ENCODE assay signal across 9 mouse cellular contexts in genomic region chr4:48584421-48585240, GRCm38 (mm10). TPM values are rescaled to one million over a fixed set of nuclear protein-coding genes. Genes with fewer than 3 reads are reported as not detected.
DNase-seq lines count a peak whose midpoint lies in the region; ATAC-seq lines count a peak whose summit lies in the region.
"Had no signal": no experiment of that assay in that cellular context is flagged by ENCODE, and none has a peak within 500 bp of the region (broad histone marks: within the 10 kb centered on the region; RNA-seq: fewer than 3 reads in every experiment).

Gene Tmeff1, plus strand, starts transcription at chr4:48585174.

- peak within 1 kb of the TSS; percentile 88 for H3K9ac ChIP-seq in kidney, embryonic 15.5 days
- H3K9ac ChIP-seq in liver, embryonic 13.5 days, result peak within 1 kb of the TSS; percentile 57
- peak within 1 kb of the TSS; percentile 81 for H3K9ac ChIP-seq in neural tube, embryonic 15.5 days (replicated peaks)

- WGBS in kidney, embryonic 15.5 days, result under 1% methylated on average over 36 of the region's 64 CpGs
- WGBS in liver, embryonic 13.5 days (ENCODE audit: insufficient replicate concordance), result 5% methylated on average over 43 of the region's 64 CpGs
- 1% methylated on average over 37 of the region's 64 CpGs for WGBS in neural tube, embryonic 15.5 days

- H3K9me3 ChIP-seq in kidney, embryonic 15.5 days (replicated peaks), result no peaks in the 10 kb centered on the region
- no peaks in the 10 kb centered on the region for H3K9me3 ChIP-seq in liver, embryonic 13.5 days (replicated peaks)
- H3K9me3 ChIP-seq in neural tube, embryonic 15.5 days (replicated peaks), result no peaks in the 10 kb centered on the region

- ATAC-seq in granulocyte monocyte progenitor cell, adult 5-6 weeks (replicated peaks; ENCODE audit: poor library complexity, severe bottlenecking), result peak; percentile 16
- peak; percentile 79 for ATAC-seq in kidney, embryonic 15.5 days (replicated peaks; ENCODE audit: low FRiP score)
- 0 out of 2 replicates have a peak, but pooled peaks have one; percentile 32 for ATAC-seq in liver, embryonic 13.5 days (ENCODE audit: low read depth)
- ATAC-seq in neural tube, embryonic 15.5 days (ENCODE audit: low FRiP score), result peak; percentile 91

- peak within 1 kb of the TSS; percentile 81 for H3K4me2 ChIP-seq in kidney, embryonic 15.5 days
- H3K4me2 ChIP-seq in liver, embryonic 13.5 days, result peak within 1 kb of the TSS; percentile 77
- peak within 1 kb of the TSS; percentile 87 for H3K4me2 ChIP-seq in neural tube, embryonic 15.5 days

- H3K27ac ChIP-seq in kidney, embryonic 15.5 days, result peak within 1 kb of the TSS; percentile 93
- H3K27ac ChIP-seq in liver, embryonic 13.5 days, result no peak within 1 kb of the TSS
- H3K27ac ChIP-seq in neural tube, embryonic 15.5 days (replicated peaks), result peak within 1 kb of the TSS; percentile 95

- no peaks in the 10 kb centered on the region for H3K27me3 ChIP-seq in kidney, embryonic 15.5 days
- H3K27me3 ChIP-seq in liver, embryonic 13.5 days, result peaks cover 34% of the 10 kb centered on the region
- H3K27me3 ChIP-seq in neural tube, embryonic 15.5 days (replicated peaks), result no peaks in the 10 kb centered on the region

- H3K36me3 ChIP-seq in kidney, embryonic 15.5 days, result peaks cover 4% of the 10 kb centered on the region; the same call in 1 of the 2 replicates
- no peaks in the 10 kb centered on the region for H3K36me3 ChIP-seq in liver, embryonic 13.5 days
- H3K36me3 ChIP-seq in neural tube, embryonic 15.5 days, result no peaks in the 10 kb centered on the region

- peaks cover 16% of the 10 kb centered on the region for H3K4me1 ChIP-seq in kidney, embryonic 15.5 days
- peaks cover 7% of the 10 kb centered on the region; the same call in 1 of the 2 replicates for H3K4me1 ChIP-seq in liver, embryonic 13.5 days (replicated peaks)
- peaks cover 17% of the 10 kb centered on the region for H3K4me1 ChIP-seq in neural tube, embryonic 15.5 days

- intact Hi-C loops in gastrocnemius, postnatal 36 days (cut with DNase I), result loop anchor here (5.0 kb wide), 1 partner anchor 93 kb away; no protein-coding TSS in a partner anchor

- peak within 1 kb of the TSS; percentile 92 for H3K4me3 ChIP-seq in kidney, embryonic 15.5 days (replicated peaks)
- peak within 1 kb of the TSS; percentile 65 for H3K4me3 ChIP-seq in liver, embryonic 13.5 days (replicated peaks)
- H3K4me3 ChIP-seq in neural tube, embryonic 15.5 days (replicated peaks), result peak within 1 kb of the TSS; percentile 61

- DNase-seq in gastrocnemius, postnatal 10 days, result peak; percentile 19
- no peak for DNase-seq in gastrocnemius, postnatal 36 days
- DNase-seq in adrenal gland, postnatal 25 days, result peak; percentile 59
- DNase-seq in liver, embryonic 13.5 days, result no peak
- DNase-seq in spleen, adult 12 weeks (ENCODE audit: low spot score), result no peak

RNA-seq across cellular contexts. Expression of gene Tmeff1, which starts in this region (rescaled TPM):
- total RNA-seq in gastrocnemius, postnatal 10 days (2021), result 1 to 10 TPM; 2.7 to 3.1 TPM
- total RNA-seq in gastrocnemius, postnatal 36 days (2021), result 1 to 10 TPM in 1 of 2 experiments, under 1 TPM in 1; 0.57 to 1.2 TPM
- 11.1 and 16.5 TPM in 2 replicates for total RNA-seq in adrenal gland, postnatal 25 days (2021)
- not detected in 2 replicates for total RNA-seq in granulocyte monocyte progenitor cell, adult 5-6 weeks (2014; fragmentation: Nextera tagmentation)
- total RNA-seq in granulocyte monocyte progenitor cell, adult 5-6 weeks (2017), result 1.3 and 1.9 TPM in 2 replicates
- 53.8 and 57.1 TPM in 2 replicates for polyA plus RNA-seq in kidney, embryonic 15.5 days (2015; fragmentation: Nextera tagmentation; extraction: Ambion mirVana)
- 2.5 and 2.6 TPM in 2 replicates for polyA plus RNA-seq in liver, embryonic 13.5 days (2015; fragmentation: Nextera tagmentation; extraction: Ambion mirVana)
- polyA plus RNA-seq in neural tube, embryonic 15.5 days (2015; fragmentation: Nextera tagmentation; extraction: Ambion mirVana), result 211 and 276 TPM in 2 replicates
- total RNA-seq: MEL had no signal

Comparison
In these comparisons a context has a peak if more than half of its experiments do, and no peak if none do; other contexts are left out.
1. RNA of gene Tmeff1 (polyA plus RNA-seq): 211 to 276 TPM in neural tube, embryonic 15.5 days and 53.8 to 57.1 TPM in kidney, embryonic 15.5 days; 2.5 to 2.6 TPM in liver, embryonic 13.5 days; every median in the first group is over 10 times any median in the second.
2. DNase-seq: peak in gastrocnemius, postnatal 10 days (single experiment) and adrenal gland, postnatal 25 days (single experiment); none in gastrocnemius, postnatal 36 days (0 of 2), liver, embryonic 13.5 days (single experiment) and spleen, adult 12 weeks (single experiment).
3. ATAC-seq: peak in every context shown above with its lines; median percentile 91 in neural tube, embryonic 15.5 days; 79 in kidney, embryonic 15.5 days; 32 in liver, embryonic 13.5 days; 16 in granulocyte monocyte progenitor cell, adult 5-6 weeks.
4. Peak in every context shown above with its lines, with median percentiles within 50 percentile points of each other: H3K4me2 ChIP-seq, H3K4me3 ChIP-seq and H3K9ac ChIP-seq.